Mouse (Mus musculus) heart, postnatal 0 days (tissue): ENCODE measurements around the gene Adarb2. TPM values are rescaled to one million over a fixed set of nuclear protein-coding genes. Genes with fewer than 3 reads are reported as not detected.

Source experiments
- ATAC-seq: fragments of 200-750 bp; cut with Nextera tagmentation; 2 replicates; pipeline ENCODE4 v1.8.0; 2017; ENCODE audit warnings: low read depth, moderate number of reproducible peaks, moderate library complexity; ENCODE audit not compliant: insufficient read depth
- DNase-seq: peaks from one replicate; pipeline ENCODE4 v3.0.0-alpha.2; 2016; ENCODE audit warnings: low spot score
- H3K27ac ChIP-seq: fragments of 300-500 bp; sonication (generic); 2 replicates; pipeline ENCODE4 v1.5.1; 2014; ENCODE audit warnings: low read depth, mild to moderate bottlenecking
- H3K27me3 ChIP-seq: fragments of 300-500 bp; sonication (generic); 2 replicates; pipeline ENCODE4 v1.6.1; 2014; ENCODE audit warnings: low read length, mixed read lengths; ENCODE audit not compliant: control insufficient read depth, insufficient read depth
- H3K36me3 ChIP-seq: fragments of 300-500 bp; sonication (generic); replicated peaks from 2 replicates; pipeline ENCODE4 v1.6.1; 2014; ENCODE audit warnings: low read length, mixed read lengths; ENCODE audit not compliant: control insufficient read depth, insufficient read depth
- H3K4me1 ChIP-seq: fragments of 300-500 bp; sonication (generic); 2 replicates; pipeline ENCODE4 v1.6.1; 2014; ENCODE audit warnings: antibody characterized with exemption; ENCODE audit not compliant: control insufficient read depth, insufficient read depth
- H3K4me2 ChIP-seq: fragments of 300-500 bp; sonication (generic); 2 replicates; pipeline ENCODE4 v1.6.1; 2014; ENCODE audit warnings: low read depth, mild to moderate bottlenecking, low read length, moderate library complexity
- H3K4me3 ChIP-seq: fragments of 300-500 bp; sonication (generic); 2 replicates; pipeline ENCODE4 v1.5.1; 2014; ENCODE audit warnings: low read depth, low read length
- H3K9ac ChIP-seq: fragments of 300-500 bp; sonication (generic); replicated peaks from 2 replicates; pipeline ENCODE4 v1.6.1; 2014; ENCODE audit warnings: low read depth, low read length, mixed read lengths
- H3K9me3 ChIP-seq: fragments of 300-500 bp; sonication (generic); replicated peaks from 2 replicates; pipeline ENCODE4 v1.6.1; 2016; ENCODE audit warnings: low read length; ENCODE audit not compliant: control insufficient read depth
- CTCF ChIP-seq: IDR thresholded peaks from 2 replicates; pipeline ENCODE4 v1.5.1; 2016; ENCODE audit warnings: antibody characterized with exemption, control low read depth, low read depth
- EP300 ChIP-seq: IDR thresholded peaks from 2 replicates; pipeline ENCODE4 v1.6.1; 2016; ENCODE audit warnings: antibody characterized with exemption, low read depth
- WGBS: fragments of 180-500 bp; shearing (Covaris S2); extraction: QIAGEN DNeasy Blood & Tissue Kit; methylation state at CpG from one replicate; pipeline ENCODE4 v1.1.7; 2014; 5-methylcytosine and 5-hydroxymethylcytosine counted together
- polyA plus RNA-seq: library from polyadenylated mRNA; unstranded; fragments of >200 nt; fragmentation: Nextera tagmentation; extraction: Ambion mirVana; gene quantifications from 2 replicates; pipeline ENCODE4 v1.2.1, GENCODE M21; 2015
- total RNA-seq: library from RNA; depleted of rRNA; stranded (reverse); fragments of >200 nt; gene quantifications from 2 replicates; pipeline ENCODE4 v1.2.3, GENCODE M21; 2014; ENCODE audit warnings: low replicate concordance

Adarb2 gene
- total and polyA plus RNA-seq, 2 experiments from 2014 or later = not detected

DNA sequence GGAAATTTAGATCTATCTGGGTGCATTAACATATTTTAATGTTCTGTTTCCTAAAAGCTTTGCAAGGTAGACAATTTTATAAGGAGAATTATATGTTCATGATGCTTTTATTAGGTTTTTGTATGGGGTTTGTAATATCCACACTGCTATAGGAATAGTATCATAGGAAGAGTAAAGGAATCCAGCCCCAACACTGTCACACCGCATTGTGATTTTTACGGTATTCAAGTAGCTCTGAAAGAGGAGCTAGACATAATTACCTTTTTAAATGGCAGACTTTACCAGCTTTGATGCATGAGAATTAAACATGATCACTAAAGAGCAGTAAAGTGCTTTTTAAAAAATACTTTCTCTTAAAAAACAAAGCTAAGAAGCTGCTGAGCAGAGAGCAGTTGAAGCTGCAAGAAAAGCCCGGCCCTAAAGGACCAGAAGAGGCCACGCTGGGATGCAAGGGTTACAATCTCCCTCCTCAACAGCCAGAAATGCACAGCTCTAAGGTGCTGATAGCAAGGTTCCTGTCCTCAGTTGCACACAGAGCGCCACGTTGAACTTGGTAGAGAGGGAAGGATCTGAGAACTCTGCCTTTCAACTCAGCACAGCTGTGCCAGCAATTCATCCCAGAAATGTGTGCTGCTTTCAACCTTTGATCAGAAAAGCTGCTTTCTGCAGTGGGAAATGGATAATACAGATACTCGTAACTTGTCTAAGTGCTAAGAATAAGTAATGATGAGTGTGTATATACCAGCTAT lies 308.6 kb downstream of the Adarb2 start:
- H3K27ac ChIP-seq = no peak overlapping the region

GRCm38 (mm10) chr13:8515979-8516715 lies 313.5 kb downstream of the Adarb2 start:
- H3K36me3 ChIP-seq = no peaks in the 10 kb centered on the region
- 58% methylated on average over 4 of the region's 4 CpGs for WGBS
- no peaks in the 10 kb centered on the region for H3K4me1 ChIP-seq
- no peak overlapping the region for H3K4me2 ChIP-seq
- H3K9me3 ChIP-seq = no peaks in the 10 kb centered on the region
- H3K27me3 ChIP-seq = no peaks in the 10 kb centered on the region
- TF ChIP-seq CTCF (no peak), EP300 (no peak)
- no peak overlapping the region for H3K27ac ChIP-seq
- no peak overlapping the region for H3K9ac ChIP-seq
- no peak overlapping the region for H3K4me3 ChIP-seq
- no peak for DNase-seq
- ATAC-seq = no peak

More for the DNA sequence above, 308.6 kb downstream of the Adarb2 start:
- Histone ChIP-seq H3K4me1 (no peaks in the 10 kb centered on the region), H3K36me3 (no peaks in the 10 kb centered on the region), H3K9ac (no peak overlapping the region), H3K9me3 (no peaks in the 10 kb centered on the region), H3K4me3 (no peak overlapping the region), H3K4me2 (no peak overlapping the region), H3K27me3 (no peaks in the 10 kb centered on the region)
- DNase-seq = no peak
- WGBS = 60% methylated on average over 7 of the region's 7 CpGs
- TF ChIP-seq CTCF (no peak), EP300 (no peak)
- ATAC-seq = no peak

GRCm38 (mm10) chr13:8519204-8519603 lies 316.5 kb downstream of the Adarb2 start:
- Histone ChIP-seq H3K4me3 (no peak overlapping the region), H3K4me1 (no peaks in the 10 kb centered on the region), H3K27me3 (no peaks in the 10 kb centered on the region), H3K4me2 (no peak overlapping the region), H3K36me3 (no peaks in the 10 kb centered on the region), H3K9ac (no peak overlapping the region), H3K9me3 (no peaks in the 10 kb centered on the region), H3K27ac (no peak overlapping the region)
- 70% methylated on average over 5 of the region's 5 CpGs for WGBS
- TF ChIP-seq CTCF = no peak
- DNase-seq = no peak
- ATAC-seq = no peak

GRCm38 (mm10) chr13:8525748-8526631 lies 323.3 kb downstream of the Adarb2 start:
- DNase-seq (no peak), ATAC-seq (no peak)
- TF ChIP-seq EP300 = no peak
- no peak for TF ChIP-seq CTCF
- Histone ChIP-seq H3K27ac (no peak overlapping the region), H3K36me3 (no peaks in the 10 kb centered on the region), H3K4me3 (no peak overlapping the region), H3K9ac (no peak overlapping the region), H3K27me3 (no peaks in the 10 kb centered on the region), H3K4me1 (no peaks in the 10 kb centered on the region), H3K9me3 (no peaks in the 10 kb centered on the region), H3K4me2 (no peak overlapping the region)
- 83% methylated on average over 9 of the region's 9 CpGs for WGBS

GRCm38 (mm10) chr13:8534265-8535113 lies 331.8 kb downstream of the Adarb2 start:
- Histone ChIP-seq H3K9me3 (no peaks in the 10 kb centered on the region), H3K27ac (no peak overlapping the region), H3K4me1 (no peaks in the 10 kb centered on the region), H3K4me3 (no peak overlapping the region), H3K36me3 (no peaks in the 10 kb centered on the region), H3K9ac (no peak overlapping the region), H3K27me3 (no peaks in the 10 kb centered on the region), H3K4me2 (no peak overlapping the region)
- WGBS = 59% methylated on average over 9 of the region's 9 CpGs
- no peak for DNase-seq
- no peak for ATAC-seq
- TF ChIP-seq CTCF (no peak), EP300 (no peak)
